Mouse (Mus musculus) intestine, embryonic 16.5 days (tissue): ENCODE results near the gene Rab1b. TPM values are rescaled to one million over a fixed set of nuclear protein-coding genes. Genes with fewer than 3 reads are reported as not detected.

ENCODE experiments used
- ATAC-seq: fragments of 200-750 bp; cut with Nextera tagmentation; 2 replicates; pipeline ENCODE4 v1.8.0; 2017; ENCODE audit warnings: moderate TSS enrichment, moderate library complexity
- H3K27ac ChIP-seq: fragments of 300-500 bp; sonication (generic); 2 replicates; pipeline ENCODE4 v1.5.1; 2014; ENCODE audit warnings: mild to moderate bottlenecking, low read length
- H3K27me3 ChIP-seq: fragments of 300-500 bp; sonication (generic); replicated peaks from 2 replicates; pipeline ENCODE4 v1.6.1; 2014; ENCODE audit warnings: low read length, control low read depth, mixed read lengths; ENCODE audit not compliant: control insufficient read depth, insufficient read depth
- H3K36me3 ChIP-seq: fragments of 300-500 bp; sonication (generic); 2 replicates; pipeline ENCODE4 v1.6.1; 2014; ENCODE audit warnings: low read length, control low read depth; ENCODE audit not compliant: control insufficient read depth, insufficient read depth
- H3K4me1 ChIP-seq: fragments of 300-500 bp; sonication (generic); 2 replicates; pipeline ENCODE4 v1.6.1; 2014; ENCODE audit warnings: low read length, control low read depth, mixed read lengths; ENCODE audit not compliant: control insufficient read depth, insufficient read depth
- H3K4me2 ChIP-seq: fragments of 300-500 bp; sonication (generic); 2 replicates; pipeline ENCODE4 v1.6.1; 2014; ENCODE audit warnings: low read depth, low read length, control low read depth
- H3K4me3 ChIP-seq: fragments of 300-500 bp; sonication (generic); 2 replicates; pipeline ENCODE4 v1.5.1; 2014; ENCODE audit warnings: mild to moderate bottlenecking, low read length
- H3K9ac ChIP-seq: fragments of 300-500 bp; sonication (generic); 2 replicates; pipeline ENCODE4 v1.6.1; 2014; ENCODE audit warnings: low read depth, low read length
- H3K9me3 ChIP-seq: fragments of 300-500 bp; sonication (generic); 2 replicates; pipeline ENCODE4 v1.6.1; 2016; ENCODE audit warnings: low read length, control low read depth; ENCODE audit not compliant: control insufficient read depth
- WGBS: fragments of 180-500 bp; shearing (Covaris S2); extraction: QIAGEN DNeasy Blood & Tissue Kit; methylation state at CpG from one replicate; pipeline ENCODE4 v1.1.7; 2014; 5-methylcytosine and 5-hydroxymethylcytosine counted together
- polyA plus RNA-seq: library from polyadenylated mRNA; unstranded; fragments of >200 nt; fragmentation: Nextera tagmentation; extraction: Ambion mirVana; gene quantifications from 2 replicates; pipeline ENCODE4 v1.2.1, GENCODE M21; 2015

Gene Rab1b
- polyA plus RNA-seq, 1 experiment from 2014 or later = 244 TPM

DNA sequence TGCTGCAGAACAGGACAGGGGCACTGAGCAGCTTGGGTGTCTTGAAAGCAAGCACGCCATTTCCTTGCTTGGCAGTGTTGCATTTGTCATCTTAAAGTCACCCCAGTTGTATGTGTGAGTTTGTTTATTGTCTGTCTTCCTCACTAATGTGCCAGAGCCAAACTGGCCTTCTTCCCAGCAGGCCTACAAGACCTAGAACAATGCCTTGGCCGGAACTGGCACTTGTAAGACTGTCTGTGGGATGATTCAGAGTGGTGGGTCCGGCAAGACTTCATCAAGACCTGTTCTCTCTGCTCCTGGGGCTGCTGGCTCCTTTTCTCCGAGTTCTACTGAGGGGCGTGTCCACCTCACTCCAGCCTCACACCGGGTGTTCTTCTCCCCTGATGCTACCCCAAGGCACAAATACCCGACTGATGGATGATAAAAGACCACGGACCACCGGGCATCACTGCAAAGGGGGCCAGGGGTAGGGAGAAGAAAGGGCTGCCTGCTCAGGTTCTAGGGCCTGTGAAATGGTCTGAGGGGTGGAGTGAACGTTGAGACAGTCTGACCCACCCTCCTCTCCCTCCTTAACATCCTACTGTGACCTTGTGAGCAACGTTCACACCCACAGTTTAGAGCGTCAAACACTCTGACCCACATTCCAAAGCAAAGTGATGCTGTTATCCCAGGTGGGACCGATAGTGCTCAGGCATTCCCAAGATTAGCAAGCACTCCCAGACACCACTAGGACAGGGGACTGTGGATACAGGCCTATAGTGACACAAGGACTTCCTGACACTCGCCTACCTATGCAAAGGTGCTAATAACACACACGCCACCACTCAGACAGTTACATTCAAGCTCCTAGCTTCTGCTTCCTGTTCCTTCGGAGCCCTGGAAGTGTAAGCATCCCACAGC lies 48.7 kb downstream of the Rab1b start:
- 31% methylated on average over 16 of the region's 16 CpGs for WGBS
- Histone ChIP-seq H3K4me1 (peaks cover 34% of the 10 kb centered on the region), H3K4me3 (no peak overlapping the region), H3K4me2 (no peak overlapping the region), H3K27ac (peak overlapping the region; percentile 3; the same call in 1 of the 2 replicates), H3K9me3 (no peaks in the 10 kb centered on the region), H3K36me3 (no peaks in the 10 kb centered on the region), H3K27me3 (no peaks in the 10 kb centered on the region; the same call in 1 of the 2 replicates), H3K9ac (0 out of 2 replicates have a peak overlapping the region, but pooled peaks have one; percentile 21)
- ATAC-seq = no peak; the same call in 1 of the 2 replicates

DNA sequence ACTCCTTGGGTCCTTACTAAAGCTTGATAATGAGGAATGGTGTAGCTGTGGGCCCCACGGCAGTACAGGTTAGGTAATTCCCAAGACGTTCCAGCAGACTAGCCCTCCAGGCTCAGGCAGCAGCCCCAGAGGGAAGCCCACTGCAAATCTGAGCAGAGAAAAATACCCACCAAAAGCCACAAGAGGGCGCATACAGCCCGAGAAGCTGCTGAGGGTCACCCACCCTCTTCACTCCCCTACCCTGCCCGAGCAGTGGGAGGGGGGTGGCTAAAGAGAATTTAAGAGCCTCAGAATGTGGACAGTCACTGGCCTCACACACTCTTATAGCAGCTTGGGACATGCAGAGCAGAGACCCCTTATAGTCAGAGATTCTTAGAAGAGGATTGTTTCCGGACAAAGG lies 50.6 kb downstream of the Rab1b start:
- H3K36me3 ChIP-seq = no peaks in the 10 kb centered on the region
- peak; percentile 10; the same call in 1 of the 2 replicates for ATAC-seq
- H3K9ac ChIP-seq = no peak overlapping the region
- H3K4me3 ChIP-seq = no peak overlapping the region
- peaks cover 39% of the 10 kb centered on the region for H3K4me1 ChIP-seq
- H3K4me2 ChIP-seq = no peak overlapping the region
- H3K9me3 ChIP-seq = no peaks in the 10 kb centered on the region
- peaks cover 9% of the 10 kb centered on the region; the same call in 1 of the 2 replicates for H3K27me3 ChIP-seq
- H3K27ac ChIP-seq = no peak overlapping the region
- 11% methylated on average over 6 of the region's 6 CpGs for WGBS

DNA sequence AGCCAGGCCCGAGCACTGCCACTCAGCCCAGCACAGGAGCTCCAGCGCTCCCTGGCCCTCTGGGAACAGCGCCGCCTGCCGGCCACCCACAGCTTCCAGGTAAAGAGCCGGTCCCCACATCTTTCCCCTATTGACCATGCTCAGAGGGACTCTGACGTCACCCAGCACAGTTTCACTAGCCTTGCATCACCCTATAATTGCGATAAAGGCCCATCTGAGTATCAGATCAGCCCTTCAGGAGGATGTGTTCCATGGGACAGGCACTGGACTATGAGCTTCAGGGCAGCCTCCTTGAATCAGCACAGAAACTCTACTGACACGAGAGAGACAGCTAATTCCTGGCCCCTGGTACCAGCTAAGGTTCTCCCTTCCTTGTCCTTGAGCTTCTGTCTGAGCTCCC lies 53.0 kb downstream of the Rab1b start:
- no peak overlapping the region for H3K9ac ChIP-seq
- H3K4me1 ChIP-seq = peaks cover 25% of the 10 kb centered on the region
- no peak overlapping the region for H3K4me3 ChIP-seq
- WGBS = 18% methylated on average over 9 of the region's 9 CpGs
- no peaks in the 10 kb centered on the region; the same call in 1 of the 2 replicates for H3K36me3 ChIP-seq
- H3K27ac ChIP-seq = no peak overlapping the region
- peaks cover 9% of the 10 kb centered on the region; the same call in 1 of the 2 replicates for H3K27me3 ChIP-seq
- no peaks in the 10 kb centered on the region for H3K9me3 ChIP-seq
- ATAC-seq = no peak
- no peak overlapping the region for H3K4me2 ChIP-seq

DNA sequence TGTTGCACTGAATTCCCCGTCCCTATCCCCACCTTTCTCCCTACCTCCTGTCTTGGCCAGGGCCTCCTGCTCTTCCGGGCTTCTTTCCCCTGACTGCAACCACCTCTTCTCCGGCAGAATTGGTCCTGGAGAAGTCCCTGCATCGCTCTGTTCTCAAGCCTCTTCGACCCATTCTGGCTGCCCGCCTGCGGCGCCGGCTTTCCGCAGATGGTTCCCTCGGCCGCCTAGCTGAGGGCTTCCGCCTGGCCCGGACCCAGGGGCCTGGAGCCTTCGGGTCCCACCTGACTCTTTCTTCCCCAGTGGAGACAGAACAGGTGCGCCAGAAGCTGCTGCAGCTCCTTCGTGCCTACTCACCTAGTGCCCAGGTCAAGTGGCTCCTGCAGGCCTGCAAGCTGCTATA lies 54.0 kb downstream of the Rab1b start:
- H3K4me1 ChIP-seq = peaks cover 20% of the 10 kb centered on the region
- no peak for ATAC-seq
- H3K27ac ChIP-seq = no peak overlapping the region
- no peaks in the 10 kb centered on the region; the same call in 1 of the 2 replicates for H3K36me3 ChIP-seq
- H3K9ac ChIP-seq = no peak overlapping the region
- H3K4me2 ChIP-seq = no peak overlapping the region
- WGBS = 66% methylated on average over 17 of the region's 17 CpGs
- no peaks in the 10 kb centered on the region for H3K9me3 ChIP-seq
- peaks cover 9% of the 10 kb centered on the region; the same call in 1 of the 2 replicates for H3K27me3 ChIP-seq
- H3K4me3 ChIP-seq = no peak overlapping the region

DNA sequence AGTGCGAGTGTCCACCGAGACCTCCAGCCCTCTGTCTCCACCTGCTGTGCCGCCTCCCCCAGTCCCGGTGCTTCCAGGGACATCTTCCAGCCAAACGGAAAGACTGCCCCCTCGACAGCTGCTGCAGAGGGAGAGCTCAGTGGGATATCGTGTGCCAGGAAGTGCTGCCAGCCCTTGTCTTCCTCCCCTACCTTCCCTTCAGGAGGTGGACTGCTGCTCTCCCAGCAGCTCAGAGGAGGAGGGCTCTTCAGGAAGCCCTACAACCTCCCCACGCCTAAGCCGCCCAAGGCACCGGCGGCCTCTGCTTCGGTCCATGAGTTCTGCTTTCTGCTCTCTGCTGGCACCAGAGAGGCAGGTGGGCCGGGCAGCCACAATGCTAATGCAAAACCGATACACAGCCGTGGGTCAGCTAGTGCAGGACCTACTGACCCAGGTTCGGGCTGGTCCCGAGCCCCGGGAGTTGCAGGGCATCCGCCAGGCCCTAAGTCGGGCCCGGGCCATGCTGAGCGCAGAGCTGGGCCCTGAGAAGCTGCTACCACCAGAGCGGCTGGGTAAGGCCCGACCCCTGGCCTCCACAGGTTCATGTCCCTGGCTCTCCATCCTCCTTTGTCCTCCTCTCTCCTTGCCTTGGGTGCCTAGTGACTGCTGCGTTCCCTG lies 54.6 kb downstream of the Rab1b start:
- ATAC-seq = no peak
- no peak overlapping the region for H3K9ac ChIP-seq
- no peak overlapping the region for H3K27ac ChIP-seq
- H3K4me1 ChIP-seq = peaks cover 20% of the 10 kb centered on the region
- H3K27me3 ChIP-seq = peaks cover 9% of the 10 kb centered on the region; the same call in 1 of the 2 replicates
- WGBS = 45% methylated on average over 25 of the region's 25 CpGs
- H3K9me3 ChIP-seq = no peaks in the 10 kb centered on the region
- no peaks in the 10 kb centered on the region; the same call in 1 of the 2 replicates for H3K36me3 ChIP-seq
- H3K4me3 ChIP-seq = no peak overlapping the region
- no peak overlapping the region for H3K4me2 ChIP-seq

DNA sequence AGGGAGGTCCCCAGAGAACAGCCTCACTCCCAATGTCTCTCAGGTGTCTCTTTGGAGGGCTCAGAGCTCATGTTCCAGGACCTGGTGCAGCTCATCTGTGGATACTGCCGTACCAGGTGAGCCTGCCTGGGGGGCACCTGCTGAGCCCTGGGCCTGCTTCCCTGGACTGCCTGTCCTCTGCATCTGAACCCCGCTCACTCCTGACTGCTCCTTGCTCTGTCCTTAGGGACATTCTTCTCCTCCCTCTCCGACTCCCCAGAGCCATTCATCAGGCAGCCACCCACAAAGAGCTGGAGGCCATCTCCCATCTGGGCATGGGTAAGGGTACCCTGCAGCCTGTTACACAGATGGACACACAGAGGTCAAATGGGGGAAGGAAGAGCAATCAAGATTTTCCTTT lies 55.4 kb downstream of the Rab1b start:
- Histone ChIP-seq H3K36me3 (no peaks in the 10 kb centered on the region; the same call in 1 of the 2 replicates), H3K4me1 (peaks cover 18% of the 10 kb centered on the region), H3K9me3 (no peaks in the 10 kb centered on the region), H3K4me3 (peak overlapping the region; percentile 47; the same call in 1 of the 2 replicates), H3K4me2 (peak overlapping the region; percentile 68), H3K9ac (peak overlapping the region; percentile 59), H3K27me3 (peaks cover 9% of the 10 kb centered on the region; the same call in 1 of the 2 replicates), H3K27ac (no peak overlapping the region)
- ATAC-seq = no peak
- WGBS = 64% methylated on average over 3 of the region's 3 CpGs

DNA sequence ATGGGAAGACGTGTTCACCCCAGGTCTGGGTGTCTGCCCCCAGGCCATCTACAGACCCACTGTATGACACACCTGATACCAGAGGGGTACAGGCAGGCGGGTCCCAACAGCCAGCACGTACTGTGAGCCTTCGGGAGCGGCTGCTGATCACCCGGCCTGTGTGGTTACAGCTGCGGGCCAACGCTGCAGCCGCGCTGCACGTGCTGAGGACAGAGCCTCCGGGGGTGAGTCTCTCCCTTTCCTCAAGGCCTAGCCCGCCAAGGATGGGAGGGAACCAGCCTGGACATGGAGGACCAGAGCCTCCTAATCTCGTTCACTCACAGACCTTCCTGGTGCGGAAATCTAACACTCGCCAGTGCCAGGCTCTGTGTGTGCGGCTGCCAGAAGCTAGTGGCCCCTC lies 55.8 kb downstream of the Rab1b start:
- Histone ChIP-seq H3K36me3 (no peaks in the 10 kb centered on the region; the same call in 1 of the 2 replicates), H3K27ac (peak overlapping the region; percentile 63; the same call in 1 of the 2 replicates), H3K4me1 (peaks cover 16% of the 10 kb centered on the region), H3K4me2 (peak overlapping the region; percentile 68), H3K27me3 (peaks cover 9% of the 10 kb centered on the region; the same call in 1 of the 2 replicates), H3K9ac (peak overlapping the region; percentile 59), H3K9me3 (no peaks in the 10 kb centered on the region), H3K4me3 (peak overlapping the region; percentile 47)
- ATAC-seq = peak; percentile 64
- WGBS = 8% methylated on average over 17 of the region's 17 CpGs

DNA sequence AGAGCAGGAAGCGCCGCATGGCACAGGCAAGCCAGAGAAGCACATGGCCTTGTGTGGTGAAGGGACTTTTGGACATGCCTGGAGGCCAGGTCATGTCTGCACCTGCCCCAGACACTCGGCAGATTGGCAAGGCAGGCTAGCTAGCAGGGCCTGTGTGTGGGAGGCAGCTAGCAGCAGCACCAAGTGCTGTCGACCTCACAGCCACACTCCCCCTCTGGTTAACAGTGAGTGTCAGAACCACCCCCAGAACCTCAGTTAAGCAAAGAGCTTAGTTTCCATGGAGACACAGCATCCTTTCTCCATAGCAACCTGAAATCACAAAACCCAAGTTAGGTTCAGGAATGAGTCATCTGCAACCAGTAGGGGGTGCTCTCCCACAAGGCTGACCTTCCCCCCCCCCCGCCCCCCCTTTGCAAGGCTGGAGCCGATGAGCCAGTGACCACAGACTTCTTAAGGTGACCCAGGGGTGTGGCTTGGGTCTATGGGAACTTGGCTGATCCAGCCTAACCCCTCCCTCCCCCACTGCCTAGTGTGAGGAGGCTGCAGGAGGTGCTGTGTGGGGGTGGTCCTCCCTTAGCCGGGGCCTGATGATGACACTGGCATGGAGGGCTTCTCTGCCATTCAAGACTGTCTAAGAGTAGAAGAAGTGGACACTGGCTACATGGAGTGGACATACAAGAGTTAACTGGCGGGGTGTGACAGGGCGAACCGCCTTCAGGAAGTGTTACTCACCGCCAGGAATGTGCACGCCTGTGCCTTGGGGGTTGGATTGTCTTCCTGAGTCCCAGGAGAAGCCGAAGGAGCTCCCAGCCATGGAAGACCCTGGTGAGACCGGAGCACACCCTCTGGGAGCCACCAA lies 56.6 kb downstream of the Rab1b start, which contains the start of gene Rin1:
Rin1 (plus strand) TSS at position 435 of the 859 bp plus-strand sequence.
- 19% methylated on average over 14 of the region's 14 CpGs for WGBS
- H3K4me2 ChIP-seq = peak within 1 kb of the TSS; percentile 68

More for the DNA sequence above, 56.6 kb downstream of the Rab1b start, which contains the start of gene Rin1:
- no peaks in the 10 kb centered on the region for H3K9me3 ChIP-seq
- peak; percentile 84 for ATAC-seq
- peaks cover 16% of the 10 kb centered on the region for H3K4me1 ChIP-seq
- peak within 1 kb of the TSS; percentile 47 for H3K4me3 ChIP-seq
- H3K27ac ChIP-seq = peak within 1 kb of the TSS; percentile 63; the same call in 1 of the 2 replicates
- H3K36me3 ChIP-seq = no peaks in the 10 kb centered on the region; the same call in 1 of the 2 replicates
- H3K9ac ChIP-seq = peak within 1 kb of the TSS; percentile 59
- peaks cover 9% of the 10 kb centered on the region; the same call in 1 of the 2 replicates for H3K27me3 ChIP-seq
